Mouse (Mus musculus): ENCODE results near the gene Morc1. TPM values are rescaled to one million over a fixed set of nuclear protein-coding genes. Genes with fewer than 3 reads are reported as not detected.

Gene Morc1
- polyA plus RNA-seq, 1 experiment, result 0.04 TPM

GRCm38 (mm10) chr16:48412246-48412645 is 18.8 kb upstream of the Morc1 start, which contains the start of gene Gm5485:
Gene Gm5485, minus strand, starts transcription at chr16:48412416.
- Histone ChIP-seq H3K4me3 (ENCODE audit: insufficient read depth, low read length) (no peak within 1 kb of the TSS), H3K4me1 (ENCODE audit: control insufficient read depth, insufficient read depth, low read length) (no peaks in the 10 kb centered on the region), H3K27ac (ENCODE audit: insufficient read depth, low read length) (no peak within 1 kb of the TSS)
- TF ChIP-seq POLR2A (IDR thresholded peaks at IDR 0.05; ENCODE audit: extremely low read depth, insufficient read depth, low read length) (no peak), CTCF (IDR thresholded peaks at IDR 0.05; ENCODE audit: extremely low read depth, insufficient read depth, low read length) (no peak)

- TF ChIP-seq CTCF (IDR thresholded peaks at IDR 0.05; ENCODE audit: extremely low read depth, insufficient read depth, low read length) (no peak), POLR2A (IDR thresholded peaks at IDR 0.05; ENCODE audit: extremely low read depth, insufficient read depth, low read length) (no peak)
- Histone ChIP-seq H3K4me1 (ENCODE audit: control insufficient read depth, insufficient read depth, low read length) (no peaks in the 10 kb centered on the region), H3K4me3 (ENCODE audit: insufficient read depth, low read length) (no peak overlapping the region), H3K27ac (ENCODE audit: insufficient read depth, low read length) (no peak overlapping the region)
Observed at GRCm38 (mm10) chr16:48418557-48418956, 12.5 kb upstream of the Morc1 start.

GRCm38 (mm10) chr16:48419035-48419434 is 12.0 kb upstream of the Morc1 start:
- no peak overlapping the region for H3K27ac ChIP-seq (ENCODE audit: insufficient read depth, low read length)
- no peak for TF ChIP-seq POLR2A (IDR thresholded peaks at IDR 0.05; ENCODE audit: extremely low read depth, insufficient read depth, low read length)
- TF ChIP-seq CTCF (IDR thresholded peaks at IDR 0.05; ENCODE audit: extremely low read depth, insufficient read depth, low read length), result no peak
- no peak overlapping the region for H3K4me3 ChIP-seq (ENCODE audit: insufficient read depth, low read length)
- H3K4me1 ChIP-seq (ENCODE audit: control insufficient read depth, insufficient read depth, low read length), result no peaks in the 10 kb centered on the region

- no peak overlapping the region for H3K27ac ChIP-seq (ENCODE audit: insufficient read depth, low read length)
- no peak overlapping the region for H3K4me3 ChIP-seq (ENCODE audit: insufficient read depth, low read length)
- TF ChIP-seq POLR2A (IDR thresholded peaks at IDR 0.05; ENCODE audit: extremely low read depth, insufficient read depth, low read length) (no peak), CTCF (IDR thresholded peaks at IDR 0.05; ENCODE audit: extremely low read depth, insufficient read depth, low read length) (no peak)
- no peaks in the 10 kb centered on the region for H3K4me1 ChIP-seq (ENCODE audit: control insufficient read depth, insufficient read depth, low read length)
Observed at GRCm38 (mm10) chr16:48422501-48422900, 8.5 kb upstream of the Morc1 start.

GRCm38 (mm10) chr16:48424069-48424468 is 7.0 kb upstream of the Morc1 start:
- Histone ChIP-seq H3K4me3 (ENCODE audit: insufficient read depth, low read length) (no peak overlapping the region), H3K4me1 (ENCODE audit: control insufficient read depth, insufficient read depth, low read length) (no peaks in the 10 kb centered on the region), H3K27ac (ENCODE audit: insufficient read depth, low read length) (no peak overlapping the region)
- no peak for TF ChIP-seq POLR2A (IDR thresholded peaks at IDR 0.05; ENCODE audit: extremely low read depth, insufficient read depth, low read length)
- no peak for TF ChIP-seq CTCF (IDR thresholded peaks at IDR 0.05; ENCODE audit: extremely low read depth, insufficient read depth, low read length)

- no peak overlapping the region for H3K4me3 ChIP-seq (ENCODE audit: insufficient read depth, low read length)
- no peaks in the 10 kb centered on the region for H3K4me1 ChIP-seq (ENCODE audit: control insufficient read depth, insufficient read depth, low read length)
- H3K27ac ChIP-seq (ENCODE audit: insufficient read depth, low read length), result no peak overlapping the region
- TF ChIP-seq CTCF (IDR thresholded peaks at IDR 0.05; ENCODE audit: extremely low read depth, insufficient read depth, low read length) (no peak), POLR2A (IDR thresholded peaks at IDR 0.05; ENCODE audit: extremely low read depth, insufficient read depth, low read length) (no peak)
Observed at GRCm38 (mm10) chr16:48429427-48429826, 1.6 kb upstream of the Morc1 start.

GRCm38 (mm10) chr16:48435454-48435853 is 4.4 kb downstream of the Morc1 start:
- no peak overlapping the region for H3K4me3 ChIP-seq (ENCODE audit: insufficient read depth, low read length)
- TF ChIP-seq CTCF (IDR thresholded peaks at IDR 0.05; ENCODE audit: extremely low read depth, insufficient read depth, low read length) (no peak), POLR2A (IDR thresholded peaks at IDR 0.05; ENCODE audit: extremely low read depth, insufficient read depth, low read length) (no peak)
- H3K27ac ChIP-seq (ENCODE audit: insufficient read depth, low read length), result no peak overlapping the region
- H3K4me1 ChIP-seq (ENCODE audit: control insufficient read depth, insufficient read depth, low read length), result no peaks in the 10 kb centered on the region

- TF ChIP-seq CTCF (IDR thresholded peaks at IDR 0.05; ENCODE audit: extremely low read depth, insufficient read depth, low read length) (no peak), POLR2A (IDR thresholded peaks at IDR 0.05; ENCODE audit: extremely low read depth, insufficient read depth, low read length) (no peak)
- H3K4me3 ChIP-seq (ENCODE audit: insufficient read depth, low read length), result no peak overlapping the region
- H3K4me1 ChIP-seq (ENCODE audit: control insufficient read depth, insufficient read depth, low read length), result no peaks in the 10 kb centered on the region
- no peak overlapping the region for H3K27ac ChIP-seq (ENCODE audit: insufficient read depth, low read length)
Observed at GRCm38 (mm10) chr16:48437476-48437875, 6.4 kb downstream of the Morc1 start.

GRCm38 (mm10) chr16:48444589-48444988 is 13.6 kb downstream of the Morc1 start:
- Histone ChIP-seq H3K27ac (ENCODE audit: insufficient read depth, low read length) (no peak overlapping the region), H3K4me3 (ENCODE audit: insufficient read depth, low read length) (no peak overlapping the region), H3K4me1 (ENCODE audit: control insufficient read depth, insufficient read depth, low read length) (no peaks in the 10 kb centered on the region)
- TF ChIP-seq POLR2A (IDR thresholded peaks at IDR 0.05; ENCODE audit: extremely low read depth, insufficient read depth, low read length) (no peak), CTCF (IDR thresholded peaks at IDR 0.05; ENCODE audit: extremely low read depth, insufficient read depth, low read length) (no peak)

- no peak for TF ChIP-seq CTCF (IDR thresholded peaks at IDR 0.05; ENCODE audit: extremely low read depth, insufficient read depth, low read length)
- no peak for TF ChIP-seq POLR2A (IDR thresholded peaks at IDR 0.05; ENCODE audit: extremely low read depth, insufficient read depth, low read length)
- H3K27ac ChIP-seq (ENCODE audit: insufficient read depth, low read length), result no peak overlapping the region
- H3K4me3 ChIP-seq (ENCODE audit: insufficient read depth, low read length), result no peak overlapping the region
- H3K4me1 ChIP-seq (ENCODE audit: control insufficient read depth, insufficient read depth, low read length), result no peaks in the 10 kb centered on the region
Observed at GRCm38 (mm10) chr16:48446161-48446925, 15.3 kb downstream of the Morc1 start.
